Mouse (Mus musculus) heart, postnatal 0 days (tissue): ENCODE results near the gene Mfap3l. TPM values are rescaled to one million over a fixed set of nuclear protein-coding genes. Genes with fewer than 3 reads are reported as not detected.

Experiments used
- ATAC-seq: fragments of 200-750 bp; cut with Nextera tagmentation; 2 replicates; pipeline ENCODE4 v1.8.0; 2017; ENCODE audit warnings: low read depth, moderate number of reproducible peaks, moderate library complexity; ENCODE audit not compliant: insufficient read depth
- DNase-seq: peaks from one replicate; pipeline ENCODE4 v3.0.0-alpha.2; 2016; ENCODE audit warnings: low spot score
- H3K27ac ChIP-seq: fragments of 300-500 bp; sonication (generic); 2 replicates; pipeline ENCODE4 v1.5.1; 2014; ENCODE audit warnings: low read depth, mild to moderate bottlenecking
- H3K27me3 ChIP-seq: fragments of 300-500 bp; sonication (generic); 2 replicates; pipeline ENCODE4 v1.6.1; 2014; ENCODE audit warnings: low read length, mixed read lengths; ENCODE audit not compliant: control insufficient read depth, insufficient read depth
- H3K36me3 ChIP-seq: fragments of 300-500 bp; sonication (generic); replicated peaks from 2 replicates; pipeline ENCODE4 v1.6.1; 2014; ENCODE audit warnings: low read length, mixed read lengths; ENCODE audit not compliant: control insufficient read depth, insufficient read depth
- H3K4me1 ChIP-seq: fragments of 300-500 bp; sonication (generic); 2 replicates; pipeline ENCODE4 v1.6.1; 2014; ENCODE audit warnings: antibody characterized with exemption; ENCODE audit not compliant: control insufficient read depth, insufficient read depth
- H3K4me2 ChIP-seq: fragments of 300-500 bp; sonication (generic); 2 replicates; pipeline ENCODE4 v1.6.1; 2014; ENCODE audit warnings: low read depth, mild to moderate bottlenecking, low read length, moderate library complexity
- H3K4me3 ChIP-seq: fragments of 300-500 bp; sonication (generic); 2 replicates; pipeline ENCODE4 v1.5.1; 2014; ENCODE audit warnings: low read depth, low read length
- H3K9ac ChIP-seq: fragments of 300-500 bp; sonication (generic); replicated peaks from 2 replicates; pipeline ENCODE4 v1.6.1; 2014; ENCODE audit warnings: low read depth, low read length, mixed read lengths
- H3K9me3 ChIP-seq: fragments of 300-500 bp; sonication (generic); replicated peaks from 2 replicates; pipeline ENCODE4 v1.6.1; 2016; ENCODE audit warnings: low read length; ENCODE audit not compliant: control insufficient read depth
- CTCF ChIP-seq: IDR thresholded peaks from 2 replicates; pipeline ENCODE4 v1.5.1; 2016; ENCODE audit warnings: antibody characterized with exemption, control low read depth, low read depth
- EP300 ChIP-seq: IDR thresholded peaks from 2 replicates; pipeline ENCODE4 v1.6.1; 2016; ENCODE audit warnings: antibody characterized with exemption, low read depth
- WGBS: fragments of 180-500 bp; shearing (Covaris S2); extraction: QIAGEN DNeasy Blood & Tissue Kit; methylation state at CpG from one replicate; pipeline ENCODE4 v1.1.7; 2014; 5-methylcytosine and 5-hydroxymethylcytosine counted together
- polyA plus RNA-seq: library from polyadenylated mRNA; unstranded; fragments of >200 nt; fragmentation: Nextera tagmentation; extraction: Ambion mirVana; gene quantifications from 2 replicates; pipeline ENCODE4 v1.2.1, GENCODE M21; 2015
- total RNA-seq: library from RNA; depleted of rRNA; stranded (reverse); fragments of >200 nt; gene quantifications from 2 replicates; pipeline ENCODE4 v1.2.3, GENCODE M21; 2014; ENCODE audit warnings: low replicate concordance

Mfap3l gene
- total and polyA plus RNA-seq, 2 experiments from 2014 or later = 0.69 to 0.70 TPM

- no peak overlapping the region for H3K9ac ChIP-seq
- TF ChIP-seq EP300 = no peak
- TF ChIP-seq CTCF = peak; percentile 66
- H3K4me1 ChIP-seq = no peaks in the 10 kb centered on the region
- H3K36me3 ChIP-seq = no peaks in the 10 kb centered on the region
- no peak overlapping the region for H3K27ac ChIP-seq
- 21% methylated on average over 2 of the region's 2 CpGs for WGBS
- H3K4me3 ChIP-seq = no peak overlapping the region
- DNase-seq = peak; percentile 13
- ATAC-seq = no peak
- no peaks in the 10 kb centered on the region for H3K27me3 ChIP-seq
- no peaks in the 10 kb centered on the region for H3K9me3 ChIP-seq
- no peak overlapping the region for H3K4me2 ChIP-seq
Measured at GRCm38 (mm10) chr8:60616928-60617327, 15.7 kb upstream of the Mfap3l start.

GRCm38 (mm10) chr8:60621561-60621960 is 11.1 kb upstream of the Mfap3l start:
- TF ChIP-seq CTCF (no peak), EP300 (no peak)

GRCm38 (mm10) chr8:60622056-60622455 is 10.6 kb upstream of the Mfap3l start:
- 80% methylated on average over 12 of the region's 12 CpGs for WGBS
- H3K4me3 ChIP-seq = no peak overlapping the region

More at GRCm38 (mm10) chr8:60621561-60621960, 11.1 kb upstream of the Mfap3l start:
- no peaks in the 10 kb centered on the region for H3K4me1 ChIP-seq
- H3K27me3 ChIP-seq = no peaks in the 10 kb centered on the region
- H3K9ac ChIP-seq = no peak overlapping the region
- no peak overlapping the region for H3K27ac ChIP-seq
- no peak overlapping the region for H3K4me3 ChIP-seq
- no peaks in the 10 kb centered on the region for H3K36me3 ChIP-seq
- no peak overlapping the region for H3K4me2 ChIP-seq
- ATAC-seq = no peak
- no peak for DNase-seq
- 58% methylated on average over 4 of the region's 4 CpGs for WGBS
- H3K9me3 ChIP-seq = no peaks in the 10 kb centered on the region

GRCm38 (mm10) chr8:60623438-60623837 is 9.2 kb upstream of the Mfap3l start:
- Histone ChIP-seq H3K4me2 (no peak overlapping the region), H3K9me3 (no peaks in the 10 kb centered on the region), H3K9ac (no peak overlapping the region), H3K27me3 (no peaks in the 10 kb centered on the region), H3K4me3 (no peak overlapping the region), H3K27ac (no peak overlapping the region), H3K36me3 (no peaks in the 10 kb centered on the region), H3K4me1 (no peaks in the 10 kb centered on the region)
- TF ChIP-seq CTCF (no peak), EP300 (no peak)
- DNase-seq (no peak), ATAC-seq (no peak)
- WGBS = 63% methylated on average over 1 of the region's 1 CpGs

More at GRCm38 (mm10) chr8:60622056-60622455, 10.6 kb upstream of the Mfap3l start:
- Histone ChIP-seq H3K9ac (no peak overlapping the region), H3K9me3 (no peaks in the 10 kb centered on the region), H3K27ac (no peak overlapping the region), H3K4me2 (no peak overlapping the region), H3K4me1 (no peaks in the 10 kb centered on the region), H3K27me3 (no peaks in the 10 kb centered on the region), H3K36me3 (no peaks in the 10 kb centered on the region)
- DNase-seq (no peak), ATAC-seq (no peak)
- TF ChIP-seq EP300 (no peak), CTCF (no peak)

- WGBS = 70% methylated on average over 7 of the region's 7 CpGs
- no peak for DNase-seq
- no peak for TF ChIP-seq CTCF
- no peak for TF ChIP-seq EP300
Measured at GRCm38 (mm10) chr8:60624722-60625121, 7.9 kb upstream of the Mfap3l start.

GRCm38 (mm10) chr8:60627937-60628336 is 4.7 kb upstream of the Mfap3l start:
- no peaks in the 10 kb centered on the region for H3K36me3 ChIP-seq
- no peak overlapping the region for H3K4me3 ChIP-seq
- TF ChIP-seq EP300 = no peak
- 0 out of 2 replicates have a peak, but pooled peaks cover 5% of the 10 kb centered on the region for H3K4me1 ChIP-seq
- no peak overlapping the region for H3K9ac ChIP-seq
- H3K27me3 ChIP-seq = peaks cover 11% of the 10 kb centered on the region; the same call in 1 of the 2 replicates
- no peak overlapping the region for H3K4me2 ChIP-seq
- no peak overlapping the region for H3K27ac ChIP-seq
- H3K9me3 ChIP-seq = no peaks in the 10 kb centered on the region
- DNase-seq = no peak
- WGBS = 67% methylated on average over 3 of the region's 3 CpGs
- no peak for ATAC-seq

More at GRCm38 (mm10) chr8:60624722-60625121, 7.9 kb upstream of the Mfap3l start:
- Histone ChIP-seq H3K4me1 (no peaks in the 10 kb centered on the region), H3K9ac (no peak overlapping the region), H3K27ac (no peak overlapping the region), H3K36me3 (no peaks in the 10 kb centered on the region), H3K4me2 (no peak overlapping the region), H3K27me3 (no peaks in the 10 kb centered on the region), H3K9me3 (no peaks in the 10 kb centered on the region), H3K4me3 (no peak overlapping the region)
- no peak for ATAC-seq
